Mouse (Mus musculus): Measurements from ENCODE around the gene Lnx1. TPM values are rescaled to one million over a fixed set of nuclear protein-coding genes. Genes with fewer than 3 reads are reported as not detected.
A peak's percentile ranks its signal among the peaks of the same experiment; 100 is the strongest.

The Lnx1 gene
- total RNA-seq, 2 experiments from 2014 or later: 13.6 to 14.7 TPM

DNA sequence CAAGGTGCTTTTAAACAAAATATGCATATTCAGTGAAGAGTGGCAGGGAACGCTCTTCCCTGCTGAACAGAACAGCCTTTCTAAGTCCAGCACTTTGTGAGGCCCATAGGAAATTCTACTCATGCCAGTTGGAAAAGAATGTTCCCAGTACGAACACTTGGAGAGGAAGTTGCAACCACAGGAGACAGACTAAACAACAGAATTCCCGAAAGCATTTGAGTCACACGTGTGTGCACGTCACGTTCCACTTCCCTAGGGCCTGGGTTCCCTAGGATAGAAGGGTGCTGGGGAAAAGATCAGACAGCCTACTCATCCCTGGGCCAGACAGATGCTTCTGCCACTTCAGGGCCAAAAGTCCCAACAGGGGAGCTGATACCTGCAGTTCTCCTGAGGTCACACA is 48.2 kb downstream of the Lnx1 start:
- no peak for DNase-seq (ENCODE audit: low spot score in 2 of 2)

- no peak for DNase-seq (ENCODE audit: low spot score in 2 of 2)
Observed at GRCm38 (mm10) chr5:74653766-74654165, 48.9 kb downstream of the Lnx1 start.

DNA sequence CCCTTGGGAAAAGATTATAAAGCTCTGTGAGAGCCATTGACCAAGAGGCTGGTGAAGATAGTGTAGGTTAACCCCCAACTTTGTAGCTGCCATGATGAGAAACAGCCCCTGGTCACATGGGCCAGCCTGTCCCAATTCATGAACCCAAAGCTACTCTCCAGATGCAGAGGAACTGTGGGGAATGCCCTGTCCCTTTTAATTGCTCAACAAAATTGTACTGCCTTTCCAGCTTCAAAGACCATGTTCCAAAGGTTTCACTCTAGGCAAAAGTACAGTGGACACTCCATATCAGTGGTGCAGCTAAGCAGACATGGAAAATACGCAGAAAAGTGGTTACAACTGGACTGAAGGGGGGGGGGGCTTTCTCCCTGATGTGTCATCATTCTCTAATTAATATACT is 53.6 kb downstream of the Lnx1 start:
- no peak for DNase-seq (ENCODE audit: low spot score in 2 of 2)

DNA sequence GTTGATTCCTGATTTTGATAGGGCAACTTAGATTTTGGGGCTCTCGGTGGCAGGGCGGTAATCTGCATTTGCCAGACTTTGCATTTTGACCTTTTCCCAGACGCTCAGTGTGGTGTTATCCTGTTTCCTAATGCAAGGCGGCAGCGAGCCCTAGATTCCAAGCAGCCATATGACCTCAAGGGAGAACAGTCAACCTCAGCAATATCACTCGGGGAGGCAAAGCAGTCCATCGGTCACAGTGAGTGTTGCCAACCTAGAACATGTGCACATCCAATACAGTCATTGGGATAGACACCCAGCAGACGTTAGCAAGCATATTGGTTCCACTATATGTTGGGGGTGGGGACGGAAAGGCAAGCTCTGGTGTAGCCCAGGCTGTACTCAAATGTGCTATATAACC is 54.5 kb downstream of the Lnx1 start:
- DNase-seq (ENCODE audit: low spot score in 2 of 2): no peak

GRCm38 (mm10) chr5:74647584-74647984 is 55.1 kb downstream of the Lnx1 start:
- no peak for DNase-seq (ENCODE audit: low spot score in 2 of 2)

DNA sequence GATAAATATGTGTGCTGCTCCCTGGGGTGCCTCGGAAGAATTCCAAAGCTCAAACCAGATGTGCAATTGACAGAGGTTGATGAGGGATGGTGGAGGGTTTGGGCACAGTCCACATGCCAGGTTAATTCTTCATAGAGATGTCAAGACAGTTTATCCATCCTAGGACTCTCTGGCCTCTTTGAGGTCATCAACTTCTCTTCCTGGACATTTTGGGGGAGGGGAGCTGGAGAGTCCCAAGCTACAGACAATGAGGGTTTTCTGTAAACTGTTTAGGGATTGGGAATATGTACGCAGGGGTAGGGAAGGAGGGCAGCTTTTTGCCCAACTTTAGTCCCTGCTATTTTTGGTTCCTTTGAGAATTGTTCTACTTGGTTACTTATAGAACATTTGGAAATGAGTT is 60.4 kb downstream of the Lnx1 start:
- DNase-seq (ENCODE audit: low spot score in 2 of 2): no peak

DNA sequence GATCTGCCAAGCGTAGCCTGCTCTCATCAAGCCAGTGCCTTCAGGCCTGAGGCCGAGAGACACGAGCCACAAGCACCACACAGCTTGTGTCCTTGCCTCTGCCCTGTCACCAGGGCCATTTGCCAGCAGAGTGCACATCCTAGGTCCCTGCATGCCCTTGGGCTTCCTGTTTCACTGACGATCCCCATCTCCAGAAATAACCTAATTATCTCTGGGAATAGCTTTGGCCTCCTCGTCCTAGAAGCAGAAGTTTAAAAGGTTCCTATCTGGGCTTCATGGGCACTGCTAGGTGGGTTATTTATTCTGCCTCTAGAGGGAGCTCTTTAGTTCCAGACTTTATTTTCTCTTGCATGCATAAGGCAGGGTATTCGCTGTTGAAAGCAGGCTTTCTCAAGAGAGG is 61.7 kb downstream of the Lnx1 start:
- DNase-seq (ENCODE audit: low spot score in 2 of 2): peak in 1 of 2 experiments; percentile 62

- DNase-seq (ENCODE audit: low spot score in 2 of 2): no peak
Observed at GRCm38 (mm10) chr5:74640504-74640903, 62.2 kb downstream of the Lnx1 start.

DNA sequence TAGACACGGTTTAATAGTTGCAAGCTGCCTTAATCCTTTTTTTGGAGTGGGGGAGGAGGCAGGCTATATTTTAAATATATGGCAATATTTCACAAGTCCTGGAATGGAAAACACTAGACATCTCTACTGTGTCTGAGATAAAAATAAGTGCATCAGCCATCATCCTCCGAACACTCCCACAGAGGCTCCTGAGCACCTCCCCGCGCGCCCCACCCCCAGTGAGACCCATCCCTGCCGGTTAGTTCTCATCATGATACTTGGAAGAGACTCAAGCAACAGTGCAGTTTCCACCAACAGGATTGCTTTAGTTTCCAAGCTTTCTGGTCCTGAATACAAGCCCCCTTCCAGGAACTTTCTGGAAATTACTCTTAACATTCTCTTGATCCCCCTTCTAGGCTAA is 63.2 kb downstream of the Lnx1 start:
- no peak for DNase-seq (ENCODE audit: low spot score in 2 of 2)

DNA sequence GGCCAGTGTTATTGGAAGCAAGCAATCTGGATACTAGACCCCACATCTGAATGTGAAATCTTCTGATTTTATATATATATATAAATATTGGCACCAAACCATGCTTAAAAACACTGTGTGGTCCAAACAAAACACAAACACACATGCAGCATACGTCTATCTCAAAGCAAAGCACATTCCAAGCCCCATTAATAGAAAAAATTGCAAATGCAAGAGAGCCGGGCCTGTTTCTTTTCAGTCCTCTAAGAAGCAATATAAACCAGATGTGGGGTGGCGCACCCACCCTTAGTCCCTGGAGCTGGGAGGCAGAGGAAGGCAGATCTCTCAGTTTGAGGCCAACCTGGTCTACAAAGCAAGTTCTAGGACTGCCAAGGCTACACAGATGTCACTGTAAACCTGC is 68.3 kb downstream of the Lnx1 start:
- DNase-seq (ENCODE audit: low spot score in 2 of 2): no peak

DNA sequence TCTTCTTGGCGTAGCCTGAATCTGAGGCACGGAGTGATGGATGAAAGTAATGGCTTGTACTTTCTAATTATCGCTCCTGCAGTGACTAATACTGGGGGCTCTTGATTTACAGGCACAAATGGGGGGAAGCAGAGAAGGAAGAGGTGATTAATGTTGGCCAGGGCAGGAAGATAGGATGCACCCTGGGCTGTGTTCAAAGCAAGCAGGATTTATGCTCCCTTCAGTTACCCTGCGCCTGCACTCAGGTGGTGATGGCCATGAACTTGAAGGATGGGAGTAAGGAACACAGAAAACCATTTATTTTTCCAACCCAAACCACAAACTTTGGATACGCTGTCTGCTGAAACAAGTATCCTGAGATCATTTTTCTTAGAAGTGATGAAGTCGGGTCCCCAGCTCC is 69.3 kb downstream of the Lnx1 start:
- no peak for DNase-seq (ENCODE audit: low spot score in 2 of 2)

DNA sequence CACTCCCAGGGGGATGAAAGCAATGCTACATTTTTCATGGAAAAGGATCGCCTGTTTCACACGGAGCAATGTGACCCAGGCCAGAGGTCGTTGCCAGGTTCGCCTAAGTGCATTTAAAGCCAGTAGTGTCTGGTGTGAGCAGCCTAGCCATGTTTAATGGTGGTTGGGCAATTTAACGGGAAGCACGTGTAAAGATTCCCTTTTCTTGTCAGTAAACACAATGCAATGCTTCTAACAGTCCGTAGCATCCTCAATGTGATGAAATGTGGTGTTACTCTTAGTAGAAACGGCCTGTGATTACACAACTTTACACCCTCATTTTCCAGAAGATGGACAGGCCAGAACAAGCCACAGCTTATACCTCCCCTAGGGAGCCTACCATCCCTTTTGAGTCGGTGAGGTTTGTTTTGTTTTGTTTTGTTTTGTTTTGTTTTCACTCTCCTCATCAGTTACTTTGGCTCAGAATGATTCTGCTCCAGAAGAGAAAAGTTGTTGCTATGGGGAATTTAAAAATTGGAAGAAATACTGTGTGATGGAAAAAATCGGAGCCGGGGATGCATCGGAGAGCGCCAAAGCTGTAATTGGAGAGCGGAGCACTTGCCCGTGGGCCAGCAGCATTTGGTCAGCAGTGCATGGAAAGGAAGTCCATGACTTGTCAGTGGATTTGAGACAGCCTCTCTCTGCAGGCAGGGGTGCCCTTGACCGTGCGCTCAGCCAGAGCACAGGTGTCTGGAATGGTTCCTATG is 70.2 kb downstream of the Lnx1 start:
- DNase-seq (ENCODE audit: low spot score in 2 of 2): no peak

DNA sequence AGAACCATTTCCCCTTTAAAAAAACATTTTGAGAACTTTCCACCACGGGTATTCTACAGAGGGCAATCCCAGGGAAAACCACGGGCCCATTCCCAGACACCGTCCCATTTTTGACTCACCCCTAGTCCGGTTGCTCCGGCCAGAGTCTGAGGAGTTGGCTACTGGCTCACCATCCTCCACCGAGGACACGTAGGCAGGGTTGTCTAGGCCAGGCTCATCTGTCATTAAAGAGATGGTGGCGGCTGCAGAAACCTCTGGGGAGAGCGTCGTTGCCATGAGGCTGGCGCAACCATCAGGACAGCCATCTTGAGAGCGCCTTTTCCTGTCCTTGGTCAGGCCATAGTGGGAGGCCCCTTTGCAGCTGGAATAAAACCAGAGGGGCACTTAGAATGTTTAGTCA is 74.7 kb downstream of the Lnx1 start:
- no peak for DNase-seq (ENCODE audit: low spot score in 2 of 2)

DNA sequence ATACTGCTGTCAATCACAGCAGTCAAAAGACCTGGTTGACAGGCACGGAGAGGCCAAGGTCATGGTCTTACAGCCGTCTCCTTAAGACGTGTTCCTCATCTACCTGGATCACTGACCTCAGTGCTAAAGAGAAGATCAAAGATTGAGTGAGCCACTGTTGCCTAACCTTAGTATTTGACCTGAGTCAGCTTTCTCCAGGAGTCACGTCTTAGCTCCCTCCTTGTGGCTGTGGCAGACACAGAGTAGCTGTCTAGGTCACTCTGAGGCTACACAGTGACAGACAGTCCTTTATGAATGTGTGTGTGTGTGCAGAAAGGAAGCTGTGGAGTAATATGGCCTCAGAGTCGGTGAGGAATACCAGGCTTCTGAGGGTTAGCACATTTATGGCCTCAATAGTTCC is 78.3 kb downstream of the Lnx1 start:
- no peak for DNase-seq (ENCODE audit: low spot score in 2 of 2)

DNA sequence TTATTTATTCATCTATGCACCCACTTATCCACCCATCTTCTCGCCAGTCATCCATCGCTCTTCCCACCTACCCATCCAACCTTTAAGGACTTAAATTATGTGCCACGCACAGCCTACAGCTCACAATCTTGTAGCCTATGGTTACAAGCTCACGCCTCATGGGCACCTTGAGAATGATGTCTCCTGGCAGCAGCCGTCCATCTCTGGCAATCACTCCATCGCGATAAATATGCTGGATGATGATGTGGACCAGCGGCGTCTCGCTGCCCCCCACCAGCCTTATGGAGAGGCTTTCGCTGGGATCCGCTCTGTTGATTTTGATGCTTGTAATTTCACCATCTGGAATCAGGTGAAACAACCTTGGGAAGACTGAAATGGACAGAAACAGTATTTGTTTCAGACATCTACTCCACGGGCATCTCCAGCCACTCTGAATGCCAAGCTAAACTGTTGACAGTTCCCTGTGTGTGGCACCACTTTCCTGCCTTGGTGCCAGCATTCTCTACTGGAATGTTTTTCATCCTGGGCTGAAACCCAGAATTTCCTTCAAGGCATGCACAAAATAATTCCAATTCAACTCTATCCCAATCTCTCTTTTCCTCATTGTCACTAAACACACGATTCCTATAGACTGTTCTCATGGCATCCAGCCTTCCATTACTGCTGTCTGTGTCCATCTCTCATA is 79.3 kb downstream of the Lnx1 start:
- no peak for DNase-seq (ENCODE audit: low spot score in 2 of 2)

GRCm38 (mm10) chr5:74621691-74622470 is 80.8 kb downstream of the Lnx1 start:
- no peak for DNase-seq (ENCODE audit: low spot score in 2 of 2)

- no peak for DNase-seq (ENCODE audit: low spot score in 2 of 2)
Observed at GRCm38 (mm10) chr5:74618573-74619059, 84.1 kb downstream of the Lnx1 start.

DNA sequence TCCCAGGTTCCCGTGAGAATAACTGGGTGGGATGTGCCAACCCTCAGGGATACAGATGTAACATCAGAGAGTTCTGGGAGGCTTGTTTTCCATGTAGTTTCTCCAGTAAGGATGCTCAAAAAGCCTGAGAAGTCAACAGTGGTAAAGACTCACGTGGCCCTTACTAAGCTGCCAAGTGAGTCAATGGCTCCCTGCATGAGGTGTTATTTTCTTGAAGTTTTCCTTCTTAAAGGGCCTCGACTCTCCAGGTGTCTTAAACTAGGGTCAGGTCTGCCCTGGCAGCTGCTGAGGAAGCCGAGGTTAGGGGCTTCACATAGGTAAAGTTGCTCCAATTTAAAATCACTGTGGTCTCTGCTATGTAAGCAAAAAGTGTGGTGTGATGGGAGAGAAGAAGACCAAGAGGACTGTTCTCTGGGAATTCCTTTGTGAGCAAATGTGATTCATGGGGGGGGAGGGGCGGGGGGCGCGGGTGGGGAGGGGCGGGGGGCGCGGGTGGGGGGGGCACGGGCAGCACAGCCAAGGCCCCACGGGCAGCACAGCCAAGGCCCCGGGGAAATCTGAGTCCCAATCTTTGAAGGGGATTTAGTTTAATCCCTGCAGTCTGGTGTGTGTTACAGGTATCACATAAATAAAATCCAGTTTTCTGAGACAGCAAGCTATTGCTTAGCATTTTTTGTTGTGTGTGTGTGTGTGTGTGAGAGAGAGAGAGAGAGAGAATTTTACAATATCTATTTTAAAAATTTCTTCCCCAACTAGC is 84.7 kb downstream of the Lnx1 start:
- no peak for DNase-seq (ENCODE audit: low spot score in 2 of 2)

DNA sequence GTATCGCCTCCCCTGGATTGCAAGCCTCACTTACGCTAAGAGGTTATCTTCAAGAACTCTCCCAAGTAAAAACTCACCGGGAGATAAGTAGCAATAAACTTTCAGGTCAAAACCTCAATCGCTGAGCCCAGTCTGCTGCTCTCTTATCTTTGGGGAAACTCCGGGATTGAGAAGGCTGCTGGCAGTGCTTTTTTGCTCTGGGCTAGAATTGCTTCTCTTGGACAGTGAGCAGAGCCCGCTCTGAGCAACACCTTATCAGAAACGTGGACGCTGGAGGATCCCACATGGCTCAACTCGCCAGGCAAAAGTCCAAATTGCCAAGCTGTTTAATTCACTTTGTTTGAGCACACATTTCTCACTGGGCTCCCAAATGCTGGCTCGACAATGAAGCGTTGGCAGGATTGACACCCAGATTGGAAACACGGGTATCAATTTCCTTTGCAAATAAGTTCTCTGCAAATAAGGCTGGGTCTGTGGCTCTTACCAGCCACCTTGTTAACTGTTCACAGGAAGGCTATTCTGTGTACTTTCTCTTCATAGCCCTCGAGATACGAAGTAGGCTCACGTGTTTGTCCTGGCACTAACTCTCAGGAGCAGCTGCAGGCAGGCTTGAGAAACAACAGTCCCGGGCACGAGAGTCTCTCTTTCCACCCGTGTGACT is 89.1 kb downstream of the Lnx1 start:
- peak; percentile 15 to 37 for DNase-seq (ENCODE audit: low spot score in 2 of 2)

GRCm38 (mm10) chr5:74612713-74613112 is 90.0 kb downstream of the Lnx1 start:
- DNase-seq (ENCODE audit: low spot score in 2 of 2): no peak

- no peak for DNase-seq (ENCODE audit: low spot score in 2 of 2)
Observed at GRCm38 (mm10) chr5:74610511-74610910, 92.2 kb downstream of the Lnx1 start.

Data from layer of hippocampus, adult 18-20 months (tissue).